Comparison of ENCODE assay signal across 16 mouse cellular contexts in the genomic region with DNA sequence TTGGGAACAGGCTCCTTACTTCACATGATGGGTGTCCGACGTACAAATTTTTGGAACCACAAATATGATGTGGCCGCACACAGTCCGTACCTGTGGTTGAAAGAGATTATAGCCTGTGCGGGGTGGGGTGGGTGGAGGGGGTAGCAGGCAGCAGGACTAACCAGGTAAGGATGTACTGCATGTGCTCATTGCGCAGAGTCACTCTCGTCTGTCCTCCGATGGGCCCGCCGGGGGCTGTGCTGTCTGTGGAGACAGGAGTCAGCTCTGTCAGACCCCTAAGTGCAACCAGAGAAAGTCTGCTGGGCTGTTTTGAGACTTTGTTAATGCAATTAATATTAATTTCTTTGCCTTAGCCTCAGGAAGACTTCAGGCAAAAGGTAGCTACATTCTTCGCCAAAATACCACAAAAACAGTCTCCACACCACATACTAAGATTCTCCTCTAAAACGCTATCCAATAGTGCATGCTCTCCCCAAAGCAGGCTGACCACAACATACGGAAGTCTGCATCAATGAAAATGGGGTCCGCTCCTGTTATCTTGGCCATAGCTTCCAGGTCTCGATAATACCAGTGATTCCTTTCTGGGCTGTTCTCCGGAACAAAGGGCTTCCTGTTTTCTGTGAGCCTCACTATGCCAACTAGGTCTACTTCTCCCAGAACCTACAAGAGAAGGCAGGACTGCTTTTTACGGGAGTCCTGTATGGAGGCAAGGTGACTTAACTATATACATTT. TPM values are rescaled to one million over a fixed set of nuclear protein-coding genes. Genes with fewer than 3 reads are reported as not detected.
DNase-seq lines count a peak whose midpoint lies in the region; ATAC-seq and TF ChIP-seq lines count a peak whose summit lies in the region.
"Had no signal": no experiment of that assay in that cellular context is flagged by ENCODE, and none has a peak within 500 bp of the region (broad histone marks: within the 10 kb centered on the region; RNA-seq: fewer than 3 reads in every experiment).

No protein-coding gene starts in this region.

- H3K27me3 ChIP-seq in heart, embryonic 11.5 days (ENCODE audit: control insufficient read depth, insufficient read depth, low read length), result no peaks in the 10 kb centered on the region
- no peaks in the 10 kb centered on the region for H3K27me3 ChIP-seq in C2C12 (ENCODE audit: control insufficient read depth, insufficient read depth, insufficient read length)
- H3K27me3 ChIP-seq in MEL (ENCODE audit: control insufficient read depth in 1 of 2, insufficient read depth in 2 of 2, low read length in 2 of 2), result no peaks in the 10 kb centered on the region
- no peaks in the 10 kb centered on the region for H3K27me3 ChIP-seq in limb, embryonic 14.5 days (ENCODE audit: control insufficient read depth, insufficient read depth, low read length)
- no peaks in the 10 kb centered on the region for H3K27me3 ChIP-seq in hindbrain, embryonic 11.5 days (ENCODE audit: control insufficient read depth, insufficient read depth, low read length)
- H3K27me3 ChIP-seq: limb, embryonic 12.5 days; midbrain, embryonic 13.5 days had no signal

- peaks cover 32% of the 10 kb centered on the region for H3K4me1 ChIP-seq in heart, embryonic 11.5 days (ENCODE audit: control insufficient read depth, insufficient read depth, low read length)
- H3K4me1 ChIP-seq in MEL (ENCODE audit: control insufficient read depth in 1 of 2, insufficient read depth in 2 of 2, low read length in 2 of 2), result peaks cover 2 to 22% of the 10 kb centered on the region in 2 experiments; a peak in 3 of 4 replicates
- H3K4me1 ChIP-seq in limb, embryonic 14.5 days (ENCODE audit: control insufficient read depth, insufficient read depth, low read length), result peaks cover 39% of the 10 kb centered on the region
- H3K4me1 ChIP-seq in hindbrain, embryonic 11.5 days (replicated peaks; ENCODE audit: control insufficient read depth, insufficient read depth, low read length), result peaks cover 16% of the 10 kb centered on the region

- no peaks in the 10 kb centered on the region for H3K9me3 ChIP-seq in heart, embryonic 11.5 days (replicated peaks; ENCODE audit: control insufficient read depth, low read length)
- no peaks in the 10 kb centered on the region for H3K9me3 ChIP-seq in MEL (replicated peaks; ENCODE audit: insufficient read depth, low read length)
- H3K9me3 ChIP-seq in limb, embryonic 14.5 days (ENCODE audit: control insufficient read depth, low read length), result no peaks in the 10 kb centered on the region
- H3K9me3 ChIP-seq in hindbrain, embryonic 11.5 days (ENCODE audit: control insufficient read depth, low read length), result no peaks in the 10 kb centered on the region
- H3K9me3 ChIP-seq: limb, embryonic 12.5 days; midbrain, embryonic 13.5 days had no signal

- 0 out of 2 replicates have a peak overlapping the region, but pooled peaks have one; percentile 22 for H3K27ac ChIP-seq in heart, embryonic 11.5 days (ENCODE audit: low read depth, low read length)
- peak overlapping the region; percentile 54 for H3K27ac ChIP-seq in MEL (ENCODE audit: control insufficient read depth, low read depth, low read length)
- H3K27ac ChIP-seq in limb, embryonic 14.5 days (replicated peaks; ENCODE audit: low read depth, low read length), result 0 out of 2 replicates have a peak overlapping the region, but pooled peaks have one; percentile 5
- H3K27ac ChIP-seq in hindbrain, embryonic 11.5 days (ENCODE audit: low read depth, low read length), result no peak overlapping the region
- H3K27ac ChIP-seq: limb, embryonic 12.5 days; midbrain, embryonic 13.5 days had no signal

- no peak for DNase-seq in heart, adult 8-10 months (ENCODE audit: low spot score)
- DNase-seq in MEL (ENCODE audit: low read depth, low spot score), result peak; percentile 85
- DNase-seq in limb, embryonic 14.5 days (ENCODE audit: low spot score), result no peak
- DNase-seq in kidney, postnatal 14 days, result no peak
- no peak for DNase-seq in hindbrain, embryonic 11.5 days (ENCODE audit: low spot score)
- DNase-seq: heart, postnatal 4 days; kidney, postnatal 36 days; layer of hippocampus, postnatal 36 days; lung, postnatal 14 days; right cerebral cortex, postnatal 4 days had no signal

- peaks cover 100% of the 10 kb centered on the region for H3K79me2 ChIP-seq in C2C12 (ENCODE audit: control insufficient read depth, insufficient read depth)
- peaks cover 79% of the 10 kb centered on the region for H3K79me2 ChIP-seq in MEL (ENCODE audit: control insufficient read depth, insufficient read depth, low read length, poor library complexity)

- WGBS in heart, embryonic 11.5 days (ENCODE audit: insufficient replicate concordance), result 72% methylated on average over 17 of the region's 17 CpGs
- WGBS in limb, embryonic 14.5 days, result 79% methylated on average over 17 of the region's 17 CpGs
- WGBS in hindbrain, embryonic 11.5 days, result 87% methylated on average over 17 of the region's 17 CpGs

- TF ChIP-seq EP300 in MEL (IDR thresholded peaks at IDR 0.05; ENCODE audit: low read depth in 1 of 2, low read length in 2 of 2), result peak in 1 of 2 experiments; percentile 41; a peak in 3 of 4 replicates

- H3ac ChIP-seq in C2C12 (ENCODE audit: control insufficient read depth, insufficient read length, low read depth), result peak overlapping the region; percentile 22

- TF ChIP-seq POLR2A in MEL (IDR thresholded peaks at IDR 0.05; ENCODE audit: control insufficient read depth in 1 of 2, insufficient read depth in 1 of 2, low read depth in 1 of 2, low read length in 2 of 2, poor library complexity in 1 of 2), result peak; percentile 9 to 71; a peak in 2 of 4 replicates
- TF ChIP-seq POLR2A in limb, embryonic 14.5 days (IDR thresholded peaks at IDR 0.05; ENCODE audit: borderline replicate concordance, extremely low read depth, insufficient read depth, insufficient read length), result no peak

- H3K4me3 ChIP-seq in heart, embryonic 11.5 days (ENCODE audit: low read depth, low read length), result no peak overlapping the region
- no peak overlapping the region for H3K4me3 ChIP-seq in C2C12 (ENCODE audit: insufficient read depth, poor library complexity, severe bottlenecking)
- peak overlapping the region; percentile 4 to 78; a peak in 2 of 4 replicates for H3K4me3 ChIP-seq in MEL (ENCODE audit: control insufficient read depth in 1 of 2, insufficient read depth in 1 of 2, low read depth in 2 of 2, low read length in 2 of 2)
- H3K4me3 ChIP-seq in limb, embryonic 14.5 days (replicated peaks; ENCODE audit: low read length), result no peak overlapping the region
- no peak overlapping the region for H3K4me3 ChIP-seq in hindbrain, embryonic 11.5 days (ENCODE audit: low read depth, low read length)
- H3K4me3 ChIP-seq: midbrain, embryonic 13.5 days had no signal

- H3K9ac ChIP-seq in heart, embryonic 11.5 days (ENCODE audit: low read depth, low read length), result no peak overlapping the region
- H3K9ac ChIP-seq in MEL (ENCODE audit: control insufficient read depth, low read depth, low read length, poor library complexity, severe bottlenecking), result peak overlapping the region; percentile 87
- no peak overlapping the region for H3K9ac ChIP-seq in limb, embryonic 14.5 days (ENCODE audit: low read depth, low read length, severe bottlenecking)
- no peak overlapping the region for H3K9ac ChIP-seq in hindbrain, embryonic 11.5 days (ENCODE audit: low read depth, low read length)
- H3K9ac ChIP-seq: limb, embryonic 12.5 days; midbrain, embryonic 13.5 days had no signal

- ATAC-seq in heart, embryonic 11.5 days (replicated peaks; ENCODE audit: insufficient number of reproducible peaks, low FRiP score, low TSS enrichment), result no peak
- no peak for ATAC-seq in limb, embryonic 14.5 days (ENCODE audit: low FRiP score, low read depth)
- no peak for ATAC-seq in inflammation-experienced regulatory T-cells, adult 6 months
- no peak for ATAC-seq in hindbrain, embryonic 11.5 days (ENCODE audit: low FRiP score)
- ATAC-seq: intestine, embryonic 16.5 days; midbrain, embryonic 13.5 days had no signal

- no peak for TF ChIP-seq RAD21 in MEL (IDR thresholded peaks at IDR 0.05; ENCODE audit: low read depth, low read length)

- peaks cover 75% of the 10 kb centered on the region for H3K79me3 ChIP-seq in C2C12 (ENCODE audit: low read depth)

- no peak for TF ChIP-seq CTCF in C2C12 (IDR thresholded peaks at IDR 0.05; ENCODE audit: control insufficient read depth, insufficient read depth, insufficient read length)
- no peak for TF ChIP-seq CTCF in MEL (IDR thresholded peaks at IDR 0.05 in 2 of 3, conservative IDR thresholded peaks at IDR 0.05 in 1 of 3; ENCODE audit: control insufficient read depth in 1 of 3, insufficient read depth in 1 of 3, low read depth in 2 of 3, low read length in 3 of 3, poor library complexity in 1 of 3, severe bottlenecking in 1 of 3)

- 0 out of 2 replicates have a peak overlapping the region, but pooled peaks have one; percentile 4 for H3K4me2 ChIP-seq in heart, embryonic 11.5 days
- H3K4me2 ChIP-seq in limb, embryonic 14.5 days (replicated peaks; ENCODE audit: low read depth, low read length, severe bottlenecking), result no peak overlapping the region
- H3K4me2 ChIP-seq in hindbrain, embryonic 11.5 days (replicated peaks; ENCODE audit: low read depth, low read length), result no peak overlapping the region
- H3K4me2 ChIP-seq: limb, embryonic 12.5 days had no signal

- H3K36me3 ChIP-seq in heart, embryonic 11.5 days (ENCODE audit: control insufficient read depth, insufficient read depth, low read length), result peaks cover 21% of the 10 kb centered on the region
- peaks cover 65% of the 10 kb centered on the region for H3K36me3 ChIP-seq in C2C12 (ENCODE audit: control insufficient read depth, insufficient read depth)
- peaks cover 5 to 21% of the 10 kb centered on the region in 2 experiments; a peak in 3 of 4 replicates for H3K36me3 ChIP-seq in MEL (ENCODE audit: control insufficient read depth in 1 of 2, insufficient read depth in 2 of 2, low read length in 2 of 2)
- peaks cover 42% of the 10 kb centered on the region for H3K36me3 ChIP-seq in limb, embryonic 14.5 days (ENCODE audit: control insufficient read depth, insufficient read depth, low read length)
- H3K36me3 ChIP-seq in hindbrain, embryonic 11.5 days (ENCODE audit: control insufficient read depth, insufficient read depth, low read length), result peaks cover 12% of the 10 kb centered on the region

RNA-seq across cellular contexts. Expression of a gene that starts 2.6 kb away (rescaled TPM):
- polyA plus RNA-seq in heart, embryonic 11.5 days (2014; fragmentation: Nextera tagmentation; extraction: Ambion mirVana), result 32.0 and 32.1 TPM in 2 replicates
- 10 to 100 TPM; 15.0 to 21.4 (median 17.0) TPM for total RNA-seq in heart, adult 8-10 months (2022)
- 42.6 TPM for polyA plus RNA-seq in C2C12 (2012; fragmentation: generic; extraction: Trizol)
- 41.0 and 63.1 TPM in 2 replicates for total RNA-seq in MEL (2012; rRNA removed)
- polyA plus RNA-seq in MEL (2012; ENCODE audit: insufficient read depth in 1 of 2, insufficient read length in 2 of 2, low read depth in 1 of 2, low replicate concordance in 2 of 2, missing spikeins in 1 of 2), result 10 to 100 TPM in 1 of 2 experiments, not detected in 1; 84.8 TPM
- polyA plus RNA-seq in limb, embryonic 14.5 days (2012; rRNA removed), result 41.2 and 41.6 TPM in 2 replicates
- 30.7 and 36.5 TPM in 2 replicates for polyA plus RNA-seq in limb, embryonic 14.5 days (2014; fragmentation: Nextera tagmentation; extraction: Ambion mirVana)
- 10 to 100 TPM; 31.8 to 57.2 (median 52.2) TPM for polyA plus RNA-seq in inflammation-experienced regulatory T-cells, adult 6 months (2017; shearing (Covaris generic))
- polyA plus RNA-seq in hindbrain, embryonic 11.5 days (2014; fragmentation: Nextera tagmentation; extraction: Ambion mirVana), result 44.6 and 50.7 TPM in 2 replicates

RNA-seq across cellular contexts. Expression of a gene that starts 2.7 kb away (rescaled TPM):
- polyA plus RNA-seq in heart, embryonic 11.5 days (2014; fragmentation: Nextera tagmentation; extraction: Ambion mirVana), result 40.3 and 43.2 TPM in 2 replicates
- total RNA-seq in heart, adult 8-10 months (2022), result 10 to 100 TPM; 58.5 to 70.1 (median 64.5) TPM
- 40.8 TPM for polyA plus RNA-seq in C2C12 (2012; fragmentation: generic; extraction: Trizol)
- total RNA-seq in MEL (2012; rRNA removed), result 52.1 and 56.5 TPM in 2 replicates
- 10 to 100 TPM in 1 of 2 experiments, not detected in 1; 74.8 TPM for polyA plus RNA-seq in MEL (2012; ENCODE audit: insufficient read depth in 1 of 2, insufficient read length in 2 of 2, low read depth in 1 of 2, low replicate concordance in 2 of 2, missing spikeins in 1 of 2)
- 57.9 and 69.1 TPM in 2 replicates for polyA plus RNA-seq in limb, embryonic 14.5 days (2012; rRNA removed)
- polyA plus RNA-seq in limb, embryonic 14.5 days (2014; fragmentation: Nextera tagmentation; extraction: Ambion mirVana), result 51.2 and 59.7 TPM in 2 replicates
- 100 to 1,000 TPM; 110 to 139 (median 122) TPM for polyA plus RNA-seq in inflammation-experienced regulatory T-cells, adult 6 months (2017; shearing (Covaris generic))
- 52.9 and 53.9 TPM in 2 replicates for polyA plus RNA-seq in hindbrain, embryonic 11.5 days (2014; fragmentation: Nextera tagmentation; extraction: Ambion mirVana)

RNA-seq across cellular contexts. Expression of a gene that starts 3.0 kb away (rescaled TPM):
- polyA plus RNA-seq in heart, embryonic 11.5 days (2014; fragmentation: Nextera tagmentation; extraction: Ambion mirVana), result 428 and 468 TPM in 2 replicates
- total RNA-seq in heart, adult 8-10 months (2022), result 100 to 1,000 TPM; 268 to 317 (median 304) TPM
- 3,080 TPM for polyA plus RNA-seq in C2C12 (2012; fragmentation: generic; extraction: Trizol)
- 3,335 and 3,552 TPM in 2 replicates for total RNA-seq in MEL (2012; rRNA removed)
- polyA plus RNA-seq in MEL (2012; ENCODE audit: insufficient read depth in 1 of 2, insufficient read length in 2 of 2, low read depth in 1 of 2, low replicate concordance in 2 of 2, missing spikeins in 1 of 2), result 1,000 to 10,000 TPM in 1 of 2 experiments, not detected in 1; 1,526 TPM
- 1,637 and 2,054 TPM in 2 replicates for polyA plus RNA-seq in limb, embryonic 14.5 days (2012; rRNA removed)
- polyA plus RNA-seq in limb, embryonic 14.5 days (2014; fragmentation: Nextera tagmentation; extraction: Ambion mirVana), result 733 and 758 TPM in 2 replicates
- 1,000 to 10,000 TPM in 1 of 3 experiments, 100 to 1,000 TPM in 2; 540 to 1,152 (median 653) TPM for polyA plus RNA-seq in inflammation-experienced regulatory T-cells, adult 6 months (2017; shearing (Covaris generic))
- polyA plus RNA-seq in hindbrain, embryonic 11.5 days (2014; fragmentation: Nextera tagmentation; extraction: Ambion mirVana), result 627 and 628 TPM in 2 replicates

RNA-seq across cellular contexts. Expression of a gene that starts 3.1 kb away (rescaled TPM):
- polyA plus RNA-seq in heart, embryonic 11.5 days (2014; fragmentation: Nextera tagmentation; extraction: Ambion mirVana), result 29.1 and 31.2 TPM in 2 replicates
- 10 to 100 TPM; 24.2 to 26.9 (median 24.8) TPM for total RNA-seq in heart, adult 8-10 months (2022)
- polyA plus RNA-seq in C2C12 (2012; fragmentation: generic; extraction: Trizol), result 71.0 TPM
- total RNA-seq in MEL (2012; rRNA removed), result 64.6 and 90.1 TPM in 2 replicates
- polyA plus RNA-seq in MEL (2012; ENCODE audit: insufficient read depth in 1 of 2, insufficient read length in 2 of 2, low read depth in 1 of 2, low replicate concordance in 2 of 2, missing spikeins in 1 of 2), result 10 to 100 TPM in 1 of 2 experiments, not detected in 1; 79.0 TPM
- 49.0 and 61.2 TPM in 2 replicates for polyA plus RNA-seq in limb, embryonic 14.5 days (2012; rRNA removed)
- polyA plus RNA-seq in limb, embryonic 14.5 days (2014; fragmentation: Nextera tagmentation; extraction: Ambion mirVana), result 32.7 and 36.2 TPM in 2 replicates
- polyA plus RNA-seq in inflammation-experienced regulatory T-cells, adult 6 months (2017; shearing (Covaris generic)), result 10 to 100 TPM; 10.2 to 16.7 (median 11.1) TPM
- polyA plus RNA-seq in hindbrain, embryonic 11.5 days (2014; fragmentation: Nextera tagmentation; extraction: Ambion mirVana), result 77.3 and 88.9 TPM in 2 replicates

RNA-seq across cellular contexts. Expression of a gene that starts 10.9 kb away (rescaled TPM):
- polyA plus RNA-seq in heart, embryonic 11.5 days (2014; fragmentation: Nextera tagmentation; extraction: Ambion mirVana), result 8.7 and 8.9 TPM in 2 replicates
- total RNA-seq in heart, adult 8-10 months (2022), result 10 to 100 TPM; 11.0 to 13.7 (median 12.1) TPM
- polyA plus RNA-seq in C2C12 (2012; fragmentation: generic; extraction: Trizol) (20.1 TPM), MEL (2012; ENCODE audit: insufficient read depth in 1 of 2, insufficient read length in 2 of 2, low read depth in 1 of 2, low replicate concordance in 2 of 2, missing spikeins in 1 of 2) (10 to 100 TPM in 1 of 2 experiments, not detected in 1; 61.8 TPM)
- 52.2 and 65.9 TPM in 2 replicates for total RNA-seq in MEL (2012; rRNA removed)
- polyA plus RNA-seq in limb, embryonic 14.5 days (2012; rRNA removed), result 19.2 and 23.6 TPM in 2 replicates
- polyA plus RNA-seq in limb, embryonic 14.5 days (2014; fragmentation: Nextera tagmentation; extraction: Ambion mirVana), result 14.1 and 15.3 TPM in 2 replicates
- polyA plus RNA-seq in inflammation-experienced regulatory T-cells, adult 6 months (2017; shearing (Covaris generic)), result 10 to 100 TPM; 23.0 to 39.2 (median 33.5) TPM
- polyA plus RNA-seq in hindbrain, embryonic 11.5 days (2014; fragmentation: Nextera tagmentation; extraction: Ambion mirVana), result 16.7 and 18.4 TPM in 2 replicates

Comparison
In these comparisons a context has a peak if more than half of its experiments do, and no peak if none do; other contexts are left out.
1. H3K4me3 ChIP-seq: peak in MEL (2 of 2); none in heart, embryonic 11.5 days (single experiment), C2C12 (single experiment), limb, embryonic 14.5 days (single experiment) and hindbrain, embryonic 11.5 days (single experiment).